Mouse (Mus musculus): ENCODE measurements around the gene Gm11937. TPM values are rescaled to one million over a fixed set of nuclear protein-coding genes. Genes with fewer than 3 reads are reported as not detected.
"Not testable (repeated sequence)": the region's sequence is repeated elsewhere in the genome, so short reads cannot be mapped to it uniquely, and the experiment has no call there.

The Gm11937 gene
- total RNA-seq (2021), result not detected
- long read RNA-seq, experiment 1, result 0 reads
- long read RNA-seq, experiment 2, result 0 reads

- DNase-seq, result not testable (repeated sequence)
Measured at GRCm38 (mm10) chr11:99610089-99610488, at the start of gene Gm11937. TSS of gene Gm11937 (minus strand) at chr11:99610189.

DNA sequence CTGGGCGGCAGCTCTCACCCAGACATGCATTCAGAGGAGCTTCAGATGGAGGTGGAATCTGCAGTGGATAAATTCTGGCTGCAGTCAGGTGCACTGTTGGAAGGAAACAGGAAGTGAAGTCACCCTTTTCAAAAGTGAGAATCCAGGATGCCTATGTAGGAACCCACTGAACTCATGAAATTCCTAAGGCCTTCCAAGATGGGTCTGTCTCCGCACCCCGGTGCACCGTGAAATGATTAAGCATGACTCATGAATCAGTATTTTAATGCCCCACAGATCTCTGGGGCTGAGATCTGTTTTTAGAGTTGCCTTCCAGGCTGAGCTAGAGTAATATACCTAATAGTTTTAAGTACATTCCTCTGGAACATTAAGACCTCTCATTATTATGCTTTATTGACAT, 49.3 kb upstream of the Gm11937 start:
- no peak for DNase-seq

DNA sequence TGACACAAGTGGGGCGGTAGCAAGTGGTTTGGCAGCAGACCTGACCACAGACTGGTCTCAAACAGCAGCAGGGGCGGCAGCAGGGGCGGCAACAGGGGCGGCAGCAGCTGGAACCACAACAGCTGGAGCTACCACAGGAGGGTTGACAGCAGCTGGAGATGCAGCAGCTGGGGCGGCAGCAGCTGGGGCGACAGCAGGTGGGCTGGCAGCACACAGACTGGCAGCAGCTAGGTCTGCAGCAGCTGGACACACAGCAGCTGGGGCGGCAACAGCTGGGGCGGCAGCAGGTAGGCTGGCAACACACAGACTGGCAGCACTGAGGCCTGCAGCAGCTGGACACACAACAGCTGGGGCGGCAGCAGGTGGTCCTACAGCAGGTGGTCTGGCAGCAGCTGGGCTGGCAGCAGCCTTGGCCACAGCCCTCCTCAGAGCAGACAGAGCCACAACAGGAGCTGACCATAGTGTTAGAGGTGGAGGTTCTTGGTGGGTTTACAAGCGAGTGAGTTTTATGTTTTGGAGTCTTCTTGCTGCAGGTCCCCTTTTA, 48.5 kb upstream of the Gm11937 start, which contains the start of gene Gm11563:
Gene Gm11563, minus strand, starts transcription at position 494 of the 544 bp plus-strand sequence.
- DNase-seq, result not testable (repeated sequence)

DNA sequence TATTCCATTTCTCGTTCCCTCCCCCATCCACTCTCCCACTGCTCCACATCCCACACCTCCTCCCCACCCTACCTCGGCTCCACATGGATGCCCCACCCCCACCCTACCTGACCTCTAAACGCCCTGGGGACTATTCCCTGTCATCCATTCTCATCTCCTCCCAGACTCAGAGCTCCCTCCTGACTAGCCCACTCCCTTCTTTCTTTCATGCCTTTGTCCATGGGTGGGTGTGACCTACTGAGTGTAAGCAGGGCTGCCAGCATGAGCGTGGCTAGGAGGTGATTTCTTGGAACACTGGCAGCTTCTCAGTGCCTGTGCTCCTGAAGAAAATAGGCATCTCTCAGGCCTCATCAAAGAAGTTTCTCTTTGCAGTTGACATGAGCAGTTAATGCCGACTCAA, 47.1 kb upstream of the Gm11937 start:
- DNase-seq, result no peak

DNA sequence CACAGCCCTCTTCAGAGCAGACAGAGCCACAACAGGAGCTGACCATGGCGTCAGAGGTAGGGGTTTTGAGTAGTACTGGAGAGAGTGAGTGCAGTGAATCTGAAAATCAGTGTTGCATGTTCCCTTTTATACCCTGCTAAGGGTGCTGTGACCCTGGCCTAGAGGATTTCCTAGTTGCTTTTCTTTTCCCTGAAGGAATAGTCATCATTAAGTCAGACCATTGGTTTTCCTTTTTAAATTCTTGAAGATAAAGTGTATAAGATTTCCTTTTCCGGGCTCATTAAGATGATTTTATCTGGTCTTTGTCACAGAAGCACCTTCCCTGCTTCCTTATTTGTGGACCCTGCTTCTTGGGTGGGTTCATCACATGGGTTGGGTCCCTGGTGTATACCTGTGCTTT, 40.1 kb upstream of the Gm11937 start, which contains the start of gene Gm11555:
Gene Gm11555, minus strand, starts transcription at position 101 of the 400 bp plus-strand sequence.
- no peak for DNase-seq

- DNase-seq, result no peak
Measured at GRCm38 (mm10) chr11:99646444-99646843, 36.5 kb upstream of the Gm11937 start.

DNA sequence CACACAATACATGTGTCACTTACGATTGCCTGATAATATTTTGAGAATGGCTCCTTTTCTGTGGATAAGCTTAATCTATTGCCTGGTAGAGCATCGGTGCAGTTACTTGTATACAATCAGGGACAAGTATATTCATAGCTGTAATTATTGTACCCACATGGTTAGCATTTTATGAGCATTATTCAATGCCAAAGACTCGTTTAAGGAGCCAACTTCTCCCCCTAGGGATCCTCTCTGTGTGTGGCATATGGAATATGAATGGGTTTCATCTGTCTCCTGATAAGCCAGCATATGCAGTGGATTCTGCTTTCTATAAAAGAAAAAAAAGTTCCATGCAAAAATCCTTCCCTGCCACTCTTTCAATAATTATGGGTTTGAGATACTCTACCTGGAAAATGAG, 34.4 kb upstream of the Gm11937 start:
- no peak for DNase-seq

DNA sequence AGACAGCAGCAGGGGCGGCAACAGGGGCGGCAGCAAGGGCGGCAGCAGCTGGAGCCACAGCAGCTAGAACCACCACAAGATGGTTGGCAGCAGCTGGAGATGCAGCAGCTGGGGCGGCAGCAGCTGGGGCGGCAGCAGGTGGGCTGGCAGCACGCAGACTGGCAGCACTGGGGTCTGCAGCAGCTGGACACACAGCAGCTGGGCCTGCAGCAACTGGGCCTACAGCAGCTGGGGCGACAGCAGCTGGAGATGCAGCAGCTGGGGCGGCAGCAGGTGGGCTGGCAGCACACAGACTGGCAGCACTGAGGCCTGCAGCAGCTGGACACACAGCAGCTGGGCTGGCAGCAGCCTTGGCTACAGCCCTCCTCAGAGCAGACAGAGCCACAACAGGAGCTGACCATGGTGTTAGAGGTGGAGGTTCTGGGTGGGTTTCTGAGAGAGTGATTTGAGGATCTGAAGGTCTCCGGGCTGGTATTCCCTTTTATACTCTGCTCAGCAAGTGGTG, 33.7 kb upstream of the Gm11937 start, which contains the start of gene Krtap4-7:
Gene Krtap4-7, minus strand, starts transcription at position 455 of the 505 bp plus-strand sequence.
- not testable (repeated sequence) for DNase-seq

DNA sequence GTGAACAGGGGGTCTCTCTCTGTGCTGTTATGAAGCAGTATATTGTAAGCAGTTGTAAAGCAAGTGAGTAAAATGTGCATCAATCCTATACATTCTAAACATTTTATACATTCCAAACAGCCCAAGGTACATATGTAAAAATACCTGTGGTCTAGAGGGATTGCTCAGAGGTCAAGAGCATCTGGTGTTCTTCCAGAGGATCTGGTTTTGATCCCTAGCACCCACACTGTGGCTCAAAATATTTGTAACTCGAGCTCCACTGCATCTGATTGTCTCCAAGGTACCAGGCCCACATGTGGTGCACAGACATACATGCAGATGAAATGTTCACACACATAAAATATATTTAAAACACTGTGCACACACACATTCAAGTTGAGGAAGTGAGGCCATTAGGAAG, 30.9 kb upstream of the Gm11937 start:
- DNase-seq, result no peak

DNA sequence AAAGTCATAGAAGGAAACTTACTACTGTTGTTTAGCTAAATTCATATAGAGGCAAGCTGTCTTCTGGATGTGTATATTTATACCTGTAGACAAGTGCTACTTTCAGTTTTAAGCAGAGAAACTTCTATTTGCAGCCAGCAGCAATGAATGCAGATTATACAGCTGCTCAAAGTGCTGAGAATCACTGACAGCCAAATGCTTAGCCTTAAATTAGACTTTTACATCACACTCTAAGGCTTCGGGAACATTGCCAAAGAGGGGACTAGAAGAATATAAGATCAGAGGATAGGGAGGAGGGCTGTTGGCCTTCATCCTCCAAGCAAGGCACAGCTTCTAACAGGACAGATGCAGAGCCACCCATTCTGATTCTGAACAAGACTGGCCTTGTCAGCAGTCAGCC, 27.1 kb upstream of the Gm11937 start:
- no peak for DNase-seq

GRCm38 (mm10) chr11:99634653-99635134, 24.7 kb upstream of the Gm11937 start, which contains the start of gene Krtap4-2:
TSS of gene Krtap4-2 (minus strand) at chr11:99635084.
- no peak for DNase-seq

DNA sequence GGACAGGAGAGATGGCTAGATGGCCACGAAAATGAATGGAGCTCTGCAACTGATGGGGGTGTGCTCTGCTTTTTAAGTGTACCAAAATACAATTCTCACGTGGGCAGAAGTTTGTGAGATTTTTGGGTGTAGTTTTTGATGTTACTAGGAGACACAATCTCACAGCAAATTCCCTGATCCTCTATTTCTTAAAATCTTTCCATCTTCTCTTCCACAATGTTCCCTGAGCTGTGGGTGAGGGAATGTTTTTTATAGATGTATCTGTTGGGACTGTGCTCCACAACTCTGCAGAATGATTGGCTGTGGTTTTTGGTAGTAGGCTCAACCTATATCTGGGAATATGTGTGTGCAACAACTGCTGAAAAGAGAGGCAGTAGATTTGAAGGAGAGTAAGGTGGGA, 23.3 kb upstream of the Gm11937 start:
- DNase-seq, result no peak

DNA sequence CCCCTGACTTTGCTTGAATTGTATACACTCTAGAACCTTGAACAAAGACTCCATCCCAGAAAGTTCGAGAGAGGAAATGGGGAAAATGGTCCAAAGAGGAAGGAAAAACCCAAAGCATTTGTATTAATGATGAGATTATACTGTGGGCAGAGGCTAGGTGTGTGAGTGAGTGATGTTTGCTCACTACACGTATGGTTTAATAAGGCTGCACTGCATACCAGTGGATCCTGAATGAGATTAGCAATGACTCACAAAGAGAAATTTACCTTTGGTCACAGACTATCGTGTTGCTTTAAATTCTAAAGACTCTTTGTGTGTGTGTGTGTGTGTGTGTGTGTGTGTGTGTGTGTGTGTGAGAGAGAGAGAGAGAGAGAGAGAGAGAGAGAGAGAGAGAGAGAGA, 20.9 kb upstream of the Gm11937 start:
- DNase-seq, result no peak

GRCm38 (mm10) chr11:99628138-99628537, 18.1 kb upstream of the Gm11937 start, which contains the start of gene Krtap4-1:
TSS of gene Krtap4-1 (minus strand) at chr11:99628238.
- no peak for DNase-seq

- no peak for DNase-seq
Measured at GRCm38 (mm10) chr11:99620335-99620734, 10.3 kb upstream of the Gm11937 start, which contains the start of gene Gm11562. TSS of gene Gm11562 (minus strand) at chr11:99620435.

- no peak for DNase-seq
Measured at GRCm38 (mm10) chr11:99614796-99615363, 4.9 kb upstream of the Gm11937 start, which contains the start of gene Krtap2-4. TSS of gene Krtap2-4 (minus strand) at chr11:99614846.

DNA sequence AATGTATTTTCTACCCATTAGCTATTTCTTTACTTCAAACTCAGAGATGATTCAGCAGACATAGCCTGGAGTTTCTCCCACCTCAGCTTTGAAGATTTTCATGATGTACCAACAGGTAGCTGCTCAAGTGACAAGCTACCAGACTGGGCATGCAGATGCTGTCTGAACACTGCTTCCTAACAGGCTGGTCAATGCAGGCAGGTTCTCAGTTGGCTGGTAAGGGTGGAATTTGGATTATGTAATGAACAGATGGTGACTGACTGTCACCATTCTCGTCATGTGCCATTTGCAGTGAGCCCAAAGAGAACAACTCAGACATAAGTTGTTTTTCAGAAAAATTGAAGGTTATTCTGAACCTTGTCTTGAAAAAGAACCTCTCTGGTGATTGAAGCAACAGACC, 863 bp downstream of the Gm11937 start:
- no peak for DNase-seq

GRCm38 (mm10) chr11:99603208-99603607, 6.8 kb downstream of the Gm11937 start, which contains the start of gene Gm11938:
TSS of gene Gm11938 (minus strand) at chr11:99603308.
- DNase-seq, result not testable (repeated sequence)

GRCm38 (mm10) chr11:99597742-99598141, 12.2 kb downstream of the Gm11937 start, which contains the start of gene Krtap9-3:
TSS of gene Krtap9-3 (minus strand) at chr11:99598105.
- DNase-seq, result not testable (repeated sequence)

DNA sequence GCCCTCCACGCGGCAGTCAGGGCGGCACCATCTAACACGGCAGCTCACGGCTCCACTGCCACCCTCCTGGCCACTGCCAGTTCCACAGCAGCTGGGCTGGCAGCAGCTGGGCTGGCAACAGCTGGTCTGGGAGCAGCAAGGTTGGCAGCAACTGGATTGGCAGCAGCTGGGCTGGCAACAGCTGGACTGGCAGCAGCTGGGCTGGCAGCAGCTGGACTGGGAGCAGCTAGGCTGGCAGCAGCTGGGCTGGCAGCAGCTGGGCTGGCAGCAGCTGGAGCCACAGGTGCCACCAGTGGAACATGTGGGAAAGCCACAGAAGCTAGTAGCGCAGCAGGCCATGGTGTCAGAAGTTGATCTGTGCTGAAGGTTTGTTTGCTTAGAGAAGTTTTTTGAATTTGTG, 19.0 kb downstream of the Gm11937 start, which contains the start of gene Krtap1-3:
Gene Krtap1-3, minus strand, starts transcription at position 359 of the 400 bp plus-strand sequence.
- DNase-seq, result no peak

GRCm38 (mm10) chr11:99585096-99585495, 24.9 kb downstream of the Gm11937 start:
- no peak for DNase-seq

GRCm38 (mm10) chr11:99583245-99583704, 26.7 kb downstream of the Gm11937 start, which contains the start of gene Krtap1-4:
TSS of gene Krtap1-4 (minus strand) at chr11:99583654.
- DNase-seq, result no peak

DNA sequence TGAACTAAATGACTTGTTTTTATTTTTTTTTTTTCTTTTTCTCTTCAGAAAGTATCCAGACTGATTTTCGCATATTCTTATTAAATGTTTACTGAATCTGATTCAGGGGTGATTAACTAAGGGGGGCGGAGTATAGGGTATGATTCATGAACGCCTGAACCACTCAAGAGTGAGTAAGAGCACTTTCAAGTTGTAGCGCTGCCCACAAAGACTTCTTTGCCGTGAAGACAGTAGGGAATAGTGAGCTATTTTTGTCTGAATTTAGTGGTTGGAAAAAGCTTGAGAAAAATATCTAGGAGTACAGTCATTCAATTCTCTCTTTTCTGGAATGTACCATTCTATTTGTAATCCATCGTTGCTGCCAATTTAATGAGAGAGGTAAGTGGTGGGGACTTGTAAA, 28.4 kb downstream of the Gm11937 start:
- DNase-seq, result no peak

All from heart, adult 18-20 months (tissue).